Mouse (Mus musculus) MEL (cell line): ENCODE data around the gene Srbd1. TPM values are rescaled to one million over a fixed set of nuclear protein-coding genes. Genes with fewer than 3 reads are reported as not detected.
A peak's percentile ranks its signal among the peaks of the same experiment; 100 is the strongest.

ENCODE experiments used
- DNase-seq: peaks from one replicate; pipeline ENCODE4 v3.0.0; 2011; ENCODE audit warnings: low read depth, low spot score
- H3K27ac ChIP-seq: 2 replicates; pipeline ENCODE4 v1.5.1; 2012; ENCODE audit warnings: low read depth, mild to moderate bottlenecking, control low read depth, low read length, moderate library complexity; ENCODE audit not compliant: control insufficient read depth
- H3K27me3 ChIP-seq, 2 experiments: fragments of 150-350 bp in 1 of 2; sonication (generic) in 1 of 2; 2 replicates each; pipeline ENCODE4 v1.6.1; 2012; ENCODE audit warnings: low read length in 2 of 2, mild to moderate bottlenecking in 2 of 2, improper control_type of control experiment in 1 of 2, moderate library complexity in 1 of 2; ENCODE audit not compliant: insufficient read depth in 2 of 2, control insufficient read depth in 1 of 2
- H3K36me3 ChIP-seq, 2 experiments: 2 replicates each; pipeline ENCODE4 v1.6.1; 2012 to 2014; ENCODE audit warnings: low read length in 2 of 2, improper control_type of control experiment in 1 of 2, inconsistent platforms in 1 of 2, mild to moderate bottlenecking in 1 of 2; ENCODE audit not compliant: insufficient read depth in 2 of 2, control insufficient read depth in 1 of 2
- H3K4me1 ChIP-seq, 2 experiments: fragments of 150-350 bp in 1 of 2; sonication (generic) in 1 of 2; 2 replicates each; pipeline ENCODE4 v1.6.1; 2012; ENCODE audit warnings: low read length in 2 of 2, improper control_type of control experiment in 1 of 2, mild to moderate bottlenecking in 1 of 2; ENCODE audit not compliant: insufficient read depth in 2 of 2, control insufficient read depth in 1 of 2
- H3K4me3 ChIP-seq, 2 experiments: fragments of 150-350 bp in 1 of 2; sonication (generic) in 1 of 2; 2 replicates each; pipeline ENCODE4 v1.5.1; 2012; ENCODE audit warnings: low read depth in 2 of 2, low read length in 2 of 2, mild to moderate bottlenecking in 2 of 2, moderate library complexity in 2 of 2, control low read depth in 1 of 2, improper control_type of control experiment in 1 of 2; ENCODE audit not compliant: control insufficient read depth in 1 of 2, insufficient read depth in 1 of 2
- H3K79me2 ChIP-seq: 2 replicates; pipeline ENCODE4 v1.6.1; 2012; ENCODE audit warnings: mild to moderate bottlenecking, low read length, moderate library complexity; ENCODE audit not compliant: control insufficient read depth, poor library complexity, insufficient read depth
- H3K9ac ChIP-seq: 2 replicates; pipeline ENCODE4 v1.6.1; 2012; ENCODE audit warnings: low read depth, mild to moderate bottlenecking, control low read depth, low read length, moderate library complexity; ENCODE audit not compliant: control insufficient read depth, poor library complexity, severe bottlenecking
- H3K9me3 ChIP-seq: fragments of 150-350 bp; sonication (generic); replicated peaks from 2 replicates; pipeline ENCODE4 v1.6.1; 2012; ENCODE audit warnings: mild to moderate bottlenecking, low read length, improper control_type of control experiment, moderate library complexity; ENCODE audit not compliant: insufficient read depth
- CHD1 ChIP-seq: IDR thresholded peaks from 2 replicates; pipeline ENCODE4 v1.6.1; 2012; ENCODE audit warnings: low read depth, mild to moderate bottlenecking, inconsistent platforms, low read length, improper control_type of control experiment
- CHD2 ChIP-seq: IDR thresholded peaks from 2 replicates; pipeline ENCODE4 v1.6.1; 2011; ENCODE audit warnings: low read length, improper control_type of control experiment
- CTCF ChIP-seq, 3 experiments: IDR thresholded peaks in 2 of 3; conservative IDR thresholded peaks in 1 of 3; 2 replicates each; pipeline ENCODE4 v1.5.1; 2011 to 2012; ENCODE audit warnings: low read length in 3 of 3, low read depth in 2 of 3, mild to moderate bottlenecking in 2 of 3, improper control_type of control experiment in 1 of 3, inconsistent platforms in 1 of 3, mixed read lengths in 1 of 3, moderate library complexity in 1 of 3; ENCODE audit not compliant: control insufficient read depth in 1 of 3, insufficient read depth in 1 of 3, poor library complexity in 1 of 3, severe bottlenecking in 1 of 3
- ETS1 ChIP-seq: IDR thresholded peaks from 2 replicates; pipeline ENCODE4 v1.6.1; 2012; ENCODE audit warnings: low read depth, mild to moderate bottlenecking, inconsistent platforms, low read length, improper control_type of control experiment, moderate library complexity
- GABPA ChIP-seq: IDR thresholded peaks from 2 replicates; pipeline ENCODE4 v1.6.1; 2012; ENCODE audit warnings: low read depth, mild to moderate bottlenecking, inconsistent platforms, low read length, improper control_type of control experiment, moderate library complexity
- JUND ChIP-seq: IDR thresholded peaks from 2 replicates; pipeline ENCODE4 v1.6.1; 2011; ENCODE audit warnings: low read depth, mild to moderate bottlenecking, improper control_type of control experiment, low read length
- MAX ChIP-seq: IDR thresholded peaks from 2 replicates; pipeline ENCODE4 v1.6.1; 2011; ENCODE audit warnings: low read length, improper control_type of control experiment
- MAZ ChIP-seq: IDR thresholded peaks from 2 replicates; pipeline ENCODE4 v1.6.1; 2012; ENCODE audit warnings: low read depth, mild to moderate bottlenecking, inconsistent platforms, low read length, improper control_type of control experiment
- MXI1 ChIP-seq: IDR thresholded peaks from 2 replicates; pipeline ENCODE4 v1.6.1; 2011; ENCODE audit warnings: mild to moderate bottlenecking, low read depth, low read length, improper control_type of control experiment
- POLR2A ChIP-seq, 2 experiments: IDR thresholded peaks; 2 replicates each; pipeline ENCODE4 v1.6.1; 2011 to 2012; ENCODE audit warnings: low read length in 2 of 2, mild to moderate bottlenecking in 2 of 2, control low read depth in 1 of 2, improper control_type of control experiment in 1 of 2, low read depth in 1 of 2, moderate library complexity in 1 of 2; ENCODE audit not compliant: control insufficient read depth in 1 of 2, insufficient read depth in 1 of 2, poor library complexity in 1 of 2
- POLR2AphosphoS5 ChIP-seq: IDR thresholded peaks from 2 replicates; pipeline ENCODE4 v1.6.1; 2012; ENCODE audit warnings: low read depth, borderline replicate concordance, mild to moderate bottlenecking, inconsistent platforms, low read length, moderate library complexity, mixed read lengths
- RAD21 ChIP-seq: IDR thresholded peaks from 2 replicates; pipeline ENCODE4 v1.6.1; 2011; ENCODE audit warnings: mild to moderate bottlenecking, low read depth, low read length, improper control_type of control experiment
- USF2 ChIP-seq, 2 experiments: IDR thresholded peaks; 2 replicates each; pipeline ENCODE4 v1.6.1; 2011 to 2012; ENCODE audit warnings: improper control_type of control experiment in 2 of 2, low read length in 2 of 2, borderline replicate concordance in 1 of 2, inconsistent platforms in 1 of 2, low read depth in 1 of 2, mild to moderate bottlenecking in 1 of 2; ENCODE audit not compliant: insufficient read depth in 1 of 2
- ZKSCAN1 ChIP-seq: IDR thresholded peaks from 2 replicates; pipeline ENCODE4 v1.6.1; 2012; ENCODE audit warnings: low read depth, mild to moderate bottlenecking, inconsistent platforms, low read length, improper control_type of control experiment, moderate library complexity
- ZMIZ1 ChIP-seq: IDR thresholded peaks from 2 replicates; pipeline ENCODE4 v1.6.1; 2012; ENCODE audit warnings: low read depth, mild to moderate bottlenecking, inconsistent platforms, low read length, improper control_type of control experiment, moderate library complexity
- polyA plus RNA-seq, 2 experiments: library from polyadenylated mRNA; stranded (reverse) in 1 of 2; unstranded in 1 of 2; fragments of >175 nt in 1 of 2; fragments of >200 nt in 1 of 2; gene quantifications; 2 replicates each; pipeline versions ENCODE4 v1.2.1 to v1.2.4; 2012; ENCODE audit warnings: low replicate concordance in 2 of 2, low read depth in 1 of 2; ENCODE audit not compliant: insufficient read length in 2 of 2, insufficient read depth in 1 of 2, missing spikeins in 1 of 2
- total RNA-seq: library from RNA; depleted of rRNA; stranded (reverse); fragments of 300-350 nt; gene quantifications from 2 replicates; pipeline ENCODE4 v1.2.3, GENCODE M21; 2012

The Srbd1 gene
- total and polyA plus RNA-seq, 3 experiments, result 14.9 to 30.5 TPM; not detected in 1

DNA sequence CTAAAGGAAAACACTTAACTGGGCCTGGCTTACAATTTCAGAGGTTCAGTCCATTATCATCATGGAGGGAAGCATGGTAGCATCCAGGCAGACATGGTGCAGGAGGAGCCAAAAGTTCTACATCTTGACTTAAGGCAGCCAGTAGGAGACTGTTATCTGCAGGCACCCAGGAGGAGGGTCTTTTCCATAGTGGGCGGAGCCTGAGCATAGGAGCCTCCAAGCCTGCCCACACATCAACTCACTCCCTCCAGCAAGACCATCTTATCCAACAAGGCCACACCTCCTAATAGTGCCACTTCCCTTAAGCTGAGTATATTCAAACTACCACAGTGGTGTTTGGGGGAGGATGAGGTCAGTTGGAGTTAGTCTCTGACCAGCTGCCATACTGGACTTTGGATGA lies 4.8 kb upstream of the Srbd1 start:
- Histone ChIP-seq H3K27ac (no peak overlapping the region), H3K36me3 (peaks cover 0 to 3% of the 10 kb centered on the region in 2 experiments; a peak in 1 of 4 replicates), H3K4me1 (peaks cover 0 to 6% of the 10 kb centered on the region in 2 experiments; a peak in 2 of 4 replicates), H3K9ac (no peak overlapping the region), H3K4me3 (no peak overlapping the region), H3K27me3 (no peaks in the 10 kb centered on the region; a peak in 1 of 4 replicates), H3K9me3 (no peaks in the 10 kb centered on the region), H3K79me2 (peaks cover 2% of the 10 kb centered on the region)
- TF ChIP-seq USF2 (IDR thresholded peaks at IDR 0.05; ENCODE audit: borderline replicate concordance in 1 of 2, insufficient read depth in 1 of 2, low read depth in 1 of 2, low read length in 2 of 2), result no peak
- no peak for TF ChIP-seq JUND
- no peak for TF ChIP-seq ZKSCAN1
- TF ChIP-seq POLR2A (IDR thresholded peaks at IDR 0.05; ENCODE audit: control insufficient read depth in 1 of 2, insufficient read depth in 1 of 2, low read depth in 1 of 2, low read length in 2 of 2, poor library complexity in 1 of 2), result no peak
- no peak for TF ChIP-seq ETS1
- no peak for TF ChIP-seq CHD2
- DNase-seq, result peak; percentile 85

DNA sequence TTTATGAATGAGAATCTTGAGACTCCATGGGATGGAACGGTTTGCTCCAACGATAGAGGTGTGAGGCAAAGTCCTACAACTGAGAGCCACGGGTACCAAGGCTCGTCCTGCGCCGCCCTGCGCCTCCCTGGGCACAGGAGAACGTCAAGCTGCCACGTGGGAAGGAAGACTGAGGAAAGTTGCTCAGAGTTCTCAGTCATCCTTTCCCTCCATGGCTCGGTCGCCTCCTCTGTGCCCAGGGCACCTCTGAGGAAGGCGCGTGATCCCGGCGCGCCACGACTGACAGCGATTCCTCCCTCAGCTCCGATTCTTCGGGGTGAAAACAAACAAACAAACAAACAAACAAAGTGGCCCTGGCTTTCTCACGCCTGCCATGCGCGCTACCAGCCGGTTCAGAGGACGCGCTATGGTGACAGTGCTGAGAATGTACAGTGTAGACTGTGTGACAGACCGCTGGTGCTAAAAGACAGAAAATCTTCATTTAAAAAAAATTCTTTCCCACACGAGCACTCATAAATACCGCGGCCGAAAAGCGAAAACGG lies 367 bp downstream of the Srbd1 start:
- no peak for DNase-seq
- peaks cover 0 to 3% of the 10 kb centered on the region in 2 experiments; a peak in 3 of 4 replicates for H3K4me1 ChIP-seq
- TF ChIP-seq CTCF (IDR thresholded peaks at IDR 0.05 in 2 of 3, conservative IDR thresholded peaks at IDR 0.05 in 1 of 3; ENCODE audit: control insufficient read depth in 1 of 3, insufficient read depth in 1 of 3, low read depth in 2 of 3, low read length in 3 of 3, poor library complexity in 1 of 3, severe bottlenecking in 1 of 3) (no peak), CHD1 (no peak), POLR2AphosphoS5 (no peak), MAZ (0 out of 2 replicates have a peak, but pooled peaks have one; percentile 17), USF2 (IDR thresholded peaks at IDR 0.05; ENCODE audit: borderline replicate concordance in 1 of 2, insufficient read depth in 1 of 2, low read depth in 1 of 2, low read length in 2 of 2) (no peak), RAD21 (no peak), GABPA (no peak), MAX (peak; percentile 60), ZMIZ1 (0 out of 2 replicates have a peak, but pooled peaks have one; percentile 6), MXI1 (peak; percentile 90), ETS1 (no peak)

More for the DNA sequence above, 367 bp downstream of the Srbd1 start:
- Histone ChIP-seq H3K27ac (peak overlapping the region; percentile 86), H3K27me3 (no peaks in the 10 kb centered on the region), H3K79me2 (peaks cover 13% of the 10 kb centered on the region), H3K36me3 (peaks cover 6 to 9% of the 10 kb centered on the region in 2 experiments), H3K9ac (peak overlapping the region; percentile 97), H3K4me3 (peak overlapping the region; percentile 80 to 99), H3K9me3 (no peaks in the 10 kb centered on the region)
